ENCODE assay signal across 8 mouse cellular contexts in genomic region chr11:90665161-90665560, GRCm38 (mm10). TPM values are rescaled to one million over a fixed set of nuclear protein-coding genes. Genes with fewer than 3 reads are reported as not detected.
DNase-seq lines count a peak whose midpoint lies in the region; ATAC-seq and TF ChIP-seq lines count a peak whose summit lies in the region.

No protein-coding gene starts in this region.

- DNase-seq in layer of hippocampus, adult 2 months (ENCODE audit: low spot score in 2 of 2): peak; percentile 46 to 69
- no peak for DNase-seq in layer of hippocampus, postnatal 25 days (ENCODE audit: extremely low spot score in 1 of 2, low spot score in 1 of 2)
- peak; percentile 12 for DNase-seq in retina, embryonic 14.5 days (ENCODE audit: low spot score)
- DNase-seq in thymus, postnatal 4 days: no peak
- no peak for DNase-seq in cerebellum, adult 9-11 months

- ATAC-seq in embryonic facial prominence, embryonic 13.5 days (ENCODE audit: insufficient number of reproducible peaks, insufficient read depth, low FRiP score, low TSS enrichment, low read depth): peak; percentile 79; the same call in 1 of the 2 replicates
- 0 out of 2 replicates have a peak, but pooled peaks have one; percentile 27 for ATAC-seq in hindbrain, embryonic 15.5 days (ENCODE audit: low FRiP score, low read depth)
- ATAC-seq in liver, embryonic 16.5 days (ENCODE audit: low read depth): no peak

- no peak for TF ChIP-seq CTCF in layer of hippocampus, adult 2 months (conservative IDR thresholded peaks at IDR 0.05)

- no peaks in the 10 kb centered on the region for H3K27me3 ChIP-seq in embryonic facial prominence, embryonic 13.5 days
- no peaks in the 10 kb centered on the region for H3K27me3 ChIP-seq in hindbrain, embryonic 15.5 days
- H3K27me3 ChIP-seq in liver, embryonic 16.5 days (ENCODE audit: control insufficient read depth, insufficient read depth, low read depth, low read length): no peaks in the 10 kb centered on the region

- under 1% methylated on average over 6 of the region's 6 CpGs for WGBS in embryonic facial prominence, embryonic 13.5 days
- 15% methylated on average over 6 of the region's 6 CpGs for WGBS in hindbrain, embryonic 15.5 days
- 49% methylated on average over 6 of the region's 6 CpGs for WGBS in liver, embryonic 16.5 days (ENCODE audit: insufficient replicate concordance)

- H3K9me3 ChIP-seq in embryonic facial prominence, embryonic 13.5 days: no peaks in the 10 kb centered on the region
- H3K9me3 ChIP-seq in hindbrain, embryonic 15.5 days: no peaks in the 10 kb centered on the region
- H3K9me3 ChIP-seq in liver, embryonic 16.5 days (replicated peaks; ENCODE audit: control insufficient read depth, low read length): no peaks in the 10 kb centered on the region

- H3K4me2 ChIP-seq in embryonic facial prominence, embryonic 13.5 days: peak overlapping the region; percentile 41
- no peak overlapping the region for H3K4me2 ChIP-seq in hindbrain, embryonic 15.5 days
- H3K4me2 ChIP-seq in liver, embryonic 16.5 days (ENCODE audit: low read depth, low read length): peak overlapping the region; percentile 63; the same call in 1 of the 2 replicates

- H3K4me1 ChIP-seq in embryonic facial prominence, embryonic 13.5 days: peaks cover 34% of the 10 kb centered on the region
- peaks cover 6% of the 10 kb centered on the region; the same call in 1 of the 2 replicates for H3K4me1 ChIP-seq in hindbrain, embryonic 15.5 days (replicated peaks)
- H3K4me1 ChIP-seq in liver, embryonic 16.5 days (ENCODE audit: control insufficient read depth, low read depth, low read length): peaks cover 55% of the 10 kb centered on the region

- peaks cover 22% of the 10 kb centered on the region for H3K36me3 ChIP-seq in embryonic facial prominence, embryonic 13.5 days
- peaks cover 9% of the 10 kb centered on the region; the same call in 1 of the 2 replicates for H3K36me3 ChIP-seq in hindbrain, embryonic 15.5 days
- H3K36me3 ChIP-seq in liver, embryonic 16.5 days (ENCODE audit: control insufficient read depth, insufficient read depth): peaks cover 25% of the 10 kb centered on the region

- no peak overlapping the region for H3K9ac ChIP-seq in embryonic facial prominence, embryonic 13.5 days
- H3K9ac ChIP-seq in hindbrain, embryonic 15.5 days: no peak overlapping the region
- peak overlapping the region; percentile 67 for H3K9ac ChIP-seq in liver, embryonic 16.5 days (ENCODE audit: low read depth, low read length)

- H3K4me3 ChIP-seq in layer of hippocampus, adult 2 months: no peak overlapping the region
- H3K4me3 ChIP-seq in embryonic facial prominence, embryonic 13.5 days: no peak overlapping the region
- no peak overlapping the region for H3K4me3 ChIP-seq in hindbrain, embryonic 15.5 days
- H3K4me3 ChIP-seq in liver, embryonic 16.5 days (ENCODE audit: low read depth, low read length): no peak overlapping the region; the same call in 1 of the 2 replicates

- peak overlapping the region; percentile 78 for H3K27ac ChIP-seq in layer of hippocampus, adult 2 months
- H3K27ac ChIP-seq in embryonic facial prominence, embryonic 13.5 days: peak overlapping the region; percentile 89
- peak overlapping the region; percentile 35; the same call in 1 of the 2 replicates for H3K27ac ChIP-seq in hindbrain, embryonic 15.5 days (replicated peaks)
- H3K27ac ChIP-seq in liver, embryonic 16.5 days (ENCODE audit: low read length): peak overlapping the region; percentile 97

RNA-seq across cellular contexts. Expression of gene Tom1l1, which starts 23.0 kb away (rescaled TPM):
- total RNA-seq in layer of hippocampus, adult 2 months (2021): 10 to 100 TPM; 23.0 to 28.3 TPM
- total RNA-seq in layer of hippocampus, postnatal 25 days (2021): 10 to 100 TPM; 19.7 to 23.4 TPM
- 33.4 and 39.2 TPM in 2 replicates for polyA plus RNA-seq in embryonic facial prominence, embryonic 13.5 days (2015; fragmentation: Nextera tagmentation; extraction: Ambion mirVana)
- 20.3 and 21.5 TPM in 2 replicates for polyA plus RNA-seq in hindbrain, embryonic 15.5 days (2015; fragmentation: Nextera tagmentation; extraction: Ambion mirVana)
- 50.3 and 51.8 TPM in 2 replicates for polyA plus RNA-seq in liver, embryonic 16.5 days (2015; fragmentation: Nextera tagmentation; extraction: Ambion mirVana)

RNA-seq across cellular contexts. Expression of gene Cox11, which starts 27.2 kb away (rescaled TPM):
- 10 to 100 TPM; 23.3 to 26.0 TPM for total RNA-seq in layer of hippocampus, adult 2 months (2021)
- total RNA-seq in layer of hippocampus, postnatal 25 days (2021): 10 to 100 TPM; 23.9 to 29.0 TPM
- polyA plus RNA-seq in embryonic facial prominence, embryonic 13.5 days (2015; fragmentation: Nextera tagmentation; extraction: Ambion mirVana): 42.2 and 42.8 TPM in 2 replicates
- polyA plus RNA-seq in hindbrain, embryonic 15.5 days (2015; fragmentation: Nextera tagmentation; extraction: Ambion mirVana): 41.4 and 44.1 TPM in 2 replicates
- 17.9 and 19.1 TPM in 2 replicates for polyA plus RNA-seq in liver, embryonic 16.5 days (2015; fragmentation: Nextera tagmentation; extraction: Ambion mirVana)

RNA-seq across cellular contexts. Expression of gene Stxbp4, which starts 27.3 kb away (rescaled TPM):
- total RNA-seq in layer of hippocampus, adult 2 months (2021): 10 to 100 TPM; 12.0 to 16.1 TPM
- 10 to 100 TPM; 11.1 to 11.8 TPM for total RNA-seq in layer of hippocampus, postnatal 25 days (2021)
- polyA plus RNA-seq in embryonic facial prominence, embryonic 13.5 days (2015; fragmentation: Nextera tagmentation; extraction: Ambion mirVana): 39.4 and 42.8 TPM in 2 replicates
- polyA plus RNA-seq in hindbrain, embryonic 15.5 days (2015; fragmentation: Nextera tagmentation; extraction: Ambion mirVana): 18.3 and 20.0 TPM in 2 replicates
- polyA plus RNA-seq in liver, embryonic 16.5 days (2015; fragmentation: Nextera tagmentation; extraction: Ambion mirVana): 6.0 and 6.6 TPM in 2 replicates

Comparison
In these comparisons a context has a peak if more than half of its experiments do, and no peak if none do; other contexts are left out.
1. DNase-seq: peak in layer of hippocampus, adult 2 months (2 of 2) and retina, embryonic 14.5 days (single experiment); none in layer of hippocampus, postnatal 25 days (0 of 2), thymus, postnatal 4 days (single experiment) and cerebellum, adult 9-11 months (single experiment).
2. H3K27ac ChIP-seq: peak in every context shown above with its lines; median percentile 97 in liver, embryonic 16.5 days; 89 in embryonic facial prominence, embryonic 13.5 days; 78 in layer of hippocampus, adult 2 months; 35 in hindbrain, embryonic 15.5 days.